Mouse (Mus musculus): ENCODE results near the gene Nop2. TPM values are rescaled to one million over a fixed set of nuclear protein-coding genes. Genes with fewer than 3 reads are reported as not detected.
A peak's percentile ranks its signal among the peaks of the same experiment; 100 is the strongest.

Gene Nop2
- polyA plus RNA-seq, 1 experiment from 2014 or later: 67.2 TPM

DNA sequence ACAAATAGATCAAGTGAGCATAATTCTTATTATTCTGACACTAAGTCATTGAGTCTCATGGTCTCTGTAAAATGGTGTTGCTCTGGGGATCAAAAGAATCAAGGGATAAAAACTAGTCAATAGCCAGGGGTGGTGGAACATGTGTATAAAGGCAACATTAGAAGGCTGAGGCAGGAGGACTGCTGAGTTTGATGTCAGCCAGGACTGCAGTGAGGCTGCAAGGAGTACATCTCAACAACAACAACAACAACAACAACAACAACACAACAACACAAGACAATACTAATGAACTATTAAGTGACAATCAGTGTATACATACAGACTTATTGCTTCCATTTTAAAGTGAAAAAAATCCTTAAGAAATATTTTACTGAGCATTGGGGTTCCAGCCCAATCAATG lies 59.1 kb downstream of the Nop2 start:
- Histone ChIP-seq H3K9ac (ENCODE audit: low read depth, low read length) (peak overlapping the region; percentile 81), H3K27ac (ENCODE audit: low read depth, low read length) (peak overlapping the region; percentile 100), H3K4me2 (replicated peaks; ENCODE audit: low read depth, low read length) (peak overlapping the region; percentile 59), H3K9me3 (ENCODE audit: control insufficient read depth, low read length) (no peaks in the 10 kb centered on the region), H3K4me1 (ENCODE audit: control insufficient read depth, insufficient read depth, low read length) (peaks cover 6% of the 10 kb centered on the region; the same call in 1 of the 2 replicates), H3K27me3 (ENCODE audit: control insufficient read depth, insufficient read depth, low read length) (no peaks in the 10 kb centered on the region), H3K4me3 (ENCODE audit: low read length) (peak overlapping the region; percentile 79), H3K36me3 (ENCODE audit: control insufficient read depth, insufficient read depth, low read length) (peaks cover 58% of the 10 kb centered on the region)
- no peak for ATAC-seq (ENCODE audit: low FRiP score, low TSS enrichment)

DNA sequence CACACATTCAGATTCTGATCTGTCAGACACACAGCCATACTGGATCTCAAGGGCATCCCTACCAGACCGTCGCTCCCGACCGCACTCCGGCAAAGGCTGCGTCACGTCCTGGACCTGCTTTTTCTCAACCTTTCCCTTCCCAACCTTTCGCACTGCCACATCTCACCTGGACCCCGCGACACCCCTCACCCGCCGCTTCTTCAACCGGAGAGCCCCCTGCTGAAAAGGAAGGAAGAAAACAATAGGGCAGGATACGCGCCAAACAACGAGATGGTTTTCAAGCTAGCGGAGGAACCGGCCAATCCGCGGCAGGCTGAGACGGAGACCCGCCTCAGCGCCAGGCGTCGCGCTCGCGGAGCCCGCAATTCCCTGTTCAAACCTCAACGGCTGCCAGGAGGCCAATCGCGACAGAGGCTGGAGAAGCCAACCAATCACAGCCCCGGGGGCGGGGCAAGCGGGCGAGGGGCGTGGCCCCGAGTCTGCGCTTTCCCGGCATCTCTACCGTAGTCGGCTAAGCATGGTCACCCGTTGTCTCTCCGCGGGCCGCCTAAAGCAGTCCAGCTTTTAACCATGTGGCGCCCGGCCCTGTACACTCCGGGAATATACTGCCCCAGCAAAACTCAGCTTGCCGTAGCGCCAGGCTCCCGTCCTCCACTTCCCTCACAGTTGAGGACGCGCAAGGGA lies 59.8 kb downstream of the Nop2 start, which contains the start of the genes Ncapd2 and Mrpl51:
Ncapd2 (minus strand) TSS at position 370 of the 684 bp plus-strand sequence.
Mrpl51 (plus strand) TSS at position 470 of the 684 bp plus-strand sequence.
- H3K36me3 ChIP-seq (ENCODE audit: control insufficient read depth, insufficient read depth, low read length): peaks cover 52% of the 10 kb centered on the region
- peak within 1 kb of the TSS; percentile 81 for H3K9ac ChIP-seq (ENCODE audit: low read depth, low read length)
- no peaks in the 10 kb centered on the region for H3K27me3 ChIP-seq (ENCODE audit: control insufficient read depth, insufficient read depth, low read length)
- peak within 1 kb of the TSS; percentile 63 for H3K4me2 ChIP-seq (replicated peaks; ENCODE audit: low read depth, low read length)
- H3K4me1 ChIP-seq (ENCODE audit: control insufficient read depth, insufficient read depth, low read length): peaks cover 6% of the 10 kb centered on the region; the same call in 1 of the 2 replicates
- peak within 1 kb of the TSS; percentile 79 for H3K4me3 ChIP-seq (ENCODE audit: low read length)
- peak within 1 kb of the TSS; percentile 100 for H3K27ac ChIP-seq (ENCODE audit: low read depth, low read length)
- WGBS: under 1% methylated on average over 54 of the region's 54 CpGs
- peak; percentile 96 for ATAC-seq (ENCODE audit: low FRiP score, low TSS enrichment)
- no peaks in the 10 kb centered on the region for H3K9me3 ChIP-seq (ENCODE audit: control insufficient read depth, low read length)

DNA sequence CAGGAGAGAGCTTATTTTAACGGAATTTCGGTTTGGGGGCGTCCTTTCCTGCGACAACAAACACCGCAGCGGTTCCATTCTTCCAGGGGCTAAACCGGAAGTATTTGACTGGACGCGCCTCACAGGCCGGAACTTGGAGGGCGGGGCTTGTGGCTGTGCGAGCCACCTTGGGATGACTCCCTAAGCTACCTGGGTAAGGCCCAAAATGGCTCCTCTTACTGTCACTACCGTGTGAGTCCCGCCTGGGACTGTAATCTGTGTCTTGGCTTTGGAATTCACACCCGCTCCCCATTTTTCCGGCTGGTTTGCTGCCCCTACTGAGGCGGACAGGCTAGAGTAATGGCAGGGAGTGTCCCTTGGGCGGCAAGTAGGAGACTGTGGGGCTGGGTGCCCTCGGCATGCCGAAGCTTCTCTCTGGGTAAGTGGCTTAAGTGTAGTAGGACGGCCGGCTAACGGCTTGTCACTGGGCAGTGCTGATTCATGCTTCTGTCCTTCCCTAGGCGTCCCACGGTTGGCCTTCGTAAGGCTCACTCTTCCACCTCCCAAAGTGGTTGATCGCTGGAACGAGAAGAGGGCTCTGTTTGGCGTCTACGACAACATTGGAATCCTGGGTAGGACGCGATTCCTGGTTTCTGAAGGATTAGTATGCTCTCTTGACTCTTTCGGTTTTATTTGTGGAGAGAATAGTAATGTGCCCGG lies 60.5 kb downstream of the Nop2 start:
- H3K9me3 ChIP-seq (ENCODE audit: control insufficient read depth, low read length): no peaks in the 10 kb centered on the region
- H3K4me3 ChIP-seq (ENCODE audit: low read length): peak overlapping the region; percentile 79
- H3K27ac ChIP-seq (ENCODE audit: low read depth, low read length): peak overlapping the region; percentile 100
- H3K4me2 ChIP-seq (replicated peaks; ENCODE audit: low read depth, low read length): peak overlapping the region; percentile 63
- peaks cover 6% of the 10 kb centered on the region; the same call in 1 of the 2 replicates for H3K4me1 ChIP-seq (ENCODE audit: control insufficient read depth, insufficient read depth, low read length)
- under 1% methylated on average over 34 of the region's 34 CpGs for WGBS
- peak overlapping the region; percentile 81 for H3K9ac ChIP-seq (ENCODE audit: low read depth, low read length)
- H3K27me3 ChIP-seq (ENCODE audit: control insufficient read depth, insufficient read depth, low read length): no peaks in the 10 kb centered on the region
- H3K36me3 ChIP-seq (ENCODE audit: control insufficient read depth, insufficient read depth, low read length): peaks cover 45% of the 10 kb centered on the region
- peak; percentile 93 for ATAC-seq (ENCODE audit: low FRiP score, low TSS enrichment)

DNA sequence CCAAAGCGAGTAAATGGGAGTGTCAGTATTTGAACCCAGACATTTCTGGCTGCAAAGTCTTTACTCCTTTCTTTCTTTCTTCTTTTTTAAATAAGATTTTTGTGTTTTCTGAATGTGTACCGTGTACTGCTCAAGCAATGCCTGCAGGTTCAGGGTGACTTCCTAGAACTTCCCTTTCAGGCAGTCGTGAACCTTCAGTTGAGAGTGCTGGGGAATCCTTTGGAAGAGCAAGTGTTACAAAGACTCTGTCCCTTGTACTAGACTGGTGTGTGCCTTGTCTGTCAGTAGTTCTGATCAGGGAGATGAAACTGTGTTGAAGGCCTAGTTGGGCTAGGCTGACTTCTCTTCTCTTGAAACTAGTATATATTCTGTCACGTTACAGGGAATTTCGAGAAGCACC lies 61.1 kb downstream of the Nop2 start:
- H3K9me3 ChIP-seq (ENCODE audit: control insufficient read depth, low read length): no peaks in the 10 kb centered on the region
- peaks cover 38% of the 10 kb centered on the region for H3K36me3 ChIP-seq (ENCODE audit: control insufficient read depth, insufficient read depth, low read length)
- H3K4me1 ChIP-seq (ENCODE audit: control insufficient read depth, insufficient read depth, low read length): peaks cover 6% of the 10 kb centered on the region; the same call in 1 of the 2 replicates
- peak overlapping the region; percentile 81 for H3K9ac ChIP-seq (ENCODE audit: low read depth, low read length)
- no peaks in the 10 kb centered on the region for H3K27me3 ChIP-seq (ENCODE audit: control insufficient read depth, insufficient read depth, low read length)
- peak overlapping the region; percentile 63 for H3K4me2 ChIP-seq (replicated peaks; ENCODE audit: low read depth, low read length)
- WGBS: 38% methylated on average over 5 of the region's 5 CpGs
- peak overlapping the region; percentile 79 for H3K4me3 ChIP-seq (ENCODE audit: low read length)
- H3K27ac ChIP-seq (ENCODE audit: low read depth, low read length): peak overlapping the region; percentile 100; the same call in 1 of the 2 replicates
- no peak for ATAC-seq (ENCODE audit: low FRiP score, low TSS enrichment)

DNA sequence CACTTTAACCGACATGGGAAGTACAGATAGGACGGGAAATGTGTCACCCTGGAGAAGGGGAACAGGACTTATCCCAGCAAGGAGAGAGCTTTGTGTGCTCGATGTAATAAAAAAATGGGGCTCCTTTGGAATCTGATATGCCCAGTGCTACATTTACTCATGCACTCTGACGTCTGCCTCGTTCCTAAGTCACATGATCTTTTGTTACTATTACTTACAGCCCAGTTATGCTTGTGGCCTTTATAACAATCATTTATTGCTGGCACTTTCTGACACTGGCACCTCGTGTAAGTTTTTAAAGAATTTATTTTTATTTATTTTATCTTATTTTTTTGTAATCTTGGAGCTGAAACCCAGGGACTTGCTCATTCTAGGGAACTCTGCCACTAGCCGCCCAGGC lies 61.7 kb downstream of the Nop2 start:
- no peak overlapping the region for H3K4me3 ChIP-seq (ENCODE audit: low read length)
- WGBS: 57% methylated on average over 7 of the region's 7 CpGs

More for the DNA sequence above, 61.7 kb downstream of the Nop2 start:
- ATAC-seq (ENCODE audit: low FRiP score, low TSS enrichment): no peak
- Histone ChIP-seq H3K4me1 (ENCODE audit: control insufficient read depth, insufficient read depth, low read length) (peaks cover 6% of the 10 kb centered on the region; the same call in 1 of the 2 replicates), H3K9me3 (ENCODE audit: control insufficient read depth, low read length) (no peaks in the 10 kb centered on the region), H3K27ac (ENCODE audit: low read depth, low read length) (no peak overlapping the region), H3K9ac (ENCODE audit: low read depth, low read length) (no peak overlapping the region), H3K36me3 (ENCODE audit: control insufficient read depth, insufficient read depth, low read length) (peaks cover 32% of the 10 kb centered on the region), H3K27me3 (ENCODE audit: control insufficient read depth, insufficient read depth, low read length) (no peaks in the 10 kb centered on the region), H3K4me2 (replicated peaks; ENCODE audit: low read depth, low read length) (peak overlapping the region; percentile 63; the same call in 1 of the 2 replicates)

Small RNA genes within 50 kb of the gene (microRNA-seq; reads per million reads assigned to microRNA genes)
- gene Mir7045: not detected

Other genes with a start within 250 kb of the Nop2 start
- 0.16 TPM in 1 of 2 replicates, not detected in the other for gene Cd4, start 243.7 kb upstream of the Nop2 start, polyA plus RNA-seq (2014; fragmentation: Nextera tagmentation; extraction: Ambion mirVana)
- 1.6 and 1.7 TPM in 2 replicates for gene Lag3, start 220.2 kb upstream of the Nop2 start, polyA plus RNA-seq (2014; fragmentation: Nextera tagmentation; extraction: Ambion mirVana)
- gene Ptms, start 211.8 kb upstream of the Nop2 start, polyA plus RNA-seq (2014; fragmentation: Nextera tagmentation; extraction: Ambion mirVana): 219 and 295 TPM in 2 replicates
- 396 and 402 TPM in 2 replicates for gene Mlf2, start 200.5 kb upstream of the Nop2 start, polyA plus RNA-seq (2014; fragmentation: Nextera tagmentation; extraction: Ambion mirVana)
- gene Cops7a, start 166.4 kb upstream of the Nop2 start, polyA plus RNA-seq (2014; fragmentation: Nextera tagmentation; extraction: Ambion mirVana): 144 and 162 TPM in 2 replicates
- gene Pianp, start 135.2 kb upstream of the Nop2 start, polyA plus RNA-seq (2014; fragmentation: Nextera tagmentation; extraction: Ambion mirVana): 1.0 and 1.2 TPM in 2 replicates
- 12.5 and 15.0 TPM in 2 replicates for gene Zfp384, start 122.8 kb upstream of the Nop2 start, polyA plus RNA-seq (2014; fragmentation: Nextera tagmentation; extraction: Ambion mirVana)
- 111 and 144 TPM in 2 replicates for gene Ing4, start 92.1 kb upstream of the Nop2 start, polyA plus RNA-seq (2014; fragmentation: Nextera tagmentation; extraction: Ambion mirVana)
- gene Acrbp, start 82.2 kb upstream of the Nop2 start, polyA plus RNA-seq (2014; fragmentation: Nextera tagmentation; extraction: Ambion mirVana): 14.0 and 14.7 TPM in 2 replicates
- 0.43 and 0.45 TPM in 2 replicates for gene Lpar5, start 64.0 kb upstream of the Nop2 start, polyA plus RNA-seq (2014; fragmentation: Nextera tagmentation; extraction: Ambion mirVana)
- gene Chd4, start 35.9 kb upstream of the Nop2 start, polyA plus RNA-seq (2014; fragmentation: Nextera tagmentation; extraction: Ambion mirVana): 72.1 and 106 TPM in 2 replicates
- gene Iffo1, start 13.3 kb downstream of the Nop2 start, polyA plus RNA-seq (2014; fragmentation: Nextera tagmentation; extraction: Ambion mirVana): 7.0 and 7.4 TPM in 2 replicates
- gene Gapdh, start 34.6 kb downstream of the Nop2 start, polyA plus RNA-seq (2014; fragmentation: Nextera tagmentation; extraction: Ambion mirVana): 2,196 and 2,293 TPM in 2 replicates
- gene Ncapd2, start 59.8 kb downstream of the Nop2 start, polyA plus RNA-seq (2014; fragmentation: Nextera tagmentation; extraction: Ambion mirVana): 99.6 and 150 TPM in 2 replicates
- gene Mrpl51, start 59.9 kb downstream of the Nop2 start, polyA plus RNA-seq (2014; fragmentation: Nextera tagmentation; extraction: Ambion mirVana): 203 and 238 TPM in 2 replicates
- gene Vamp1, start 83.6 kb downstream of the Nop2 start, polyA plus RNA-seq (2014; fragmentation: Nextera tagmentation; extraction: Ambion mirVana): 2.0 and 3.5 TPM in 2 replicates
- 2.0 and 4.5 TPM in 2 replicates for gene Tapbpl, start 100.0 kb downstream of the Nop2 start, polyA plus RNA-seq (2014; fragmentation: Nextera tagmentation; extraction: Ambion mirVana)
- 1.5 and 2.0 TPM in 2 replicates for gene Cd27, start 105.1 kb downstream of the Nop2 start, polyA plus RNA-seq (2014; fragmentation: Nextera tagmentation; extraction: Ambion mirVana)
- gene Tuba3a, start 154.1 kb downstream of the Nop2 start, polyA plus RNA-seq (2014; fragmentation: Nextera tagmentation; extraction: Ambion mirVana): 0.29 TPM in 1 of 2 replicates, not detected in the other
- gene Ltbr, start 182.0 kb downstream of the Nop2 start, polyA plus RNA-seq (2014; fragmentation: Nextera tagmentation; extraction: Ambion mirVana): 54.0 and 54.3 TPM in 2 replicates
- 2.5 and 3.3 TPM in 2 replicates for gene Scnn1a, start 188.8 kb downstream of the Nop2 start, polyA plus RNA-seq (2014; fragmentation: Nextera tagmentation; extraction: Ambion mirVana)
- gene Tnfrsf1a, start 217.5 kb downstream of the Nop2 start, polyA plus RNA-seq (2014; fragmentation: Nextera tagmentation; extraction: Ambion mirVana): 67.1 and 69.3 TPM in 2 replicates
- 3.8 and 6.1 TPM in 2 replicates for gene Plekhg6, start 248.9 kb downstream of the Nop2 start, polyA plus RNA-seq (2014; fragmentation: Nextera tagmentation; extraction: Ambion mirVana)

Data from kidney, embryonic 14.5 days (tissue).